In genomic region chr13:113864278-113864677, GRCm38 (mm10) we compare ENCODE assay signal across 13 mouse cellular contexts.
DNase-seq lines count a peak whose midpoint lies in the region; ATAC-seq and TF ChIP-seq lines count a peak whose summit lies in the region.
"Had no signal": no experiment of that assay in that cellular context is flagged by ENCODE, and none has a peak within 500 bp of the region (broad histone marks: within the 10 kb centered on the region; RNA-seq: fewer than 3 reads in every experiment).

No protein-coding gene starts in this region.

- H3K9me3 ChIP-seq in hindbrain, embryonic 15.5 days: no peaks in the 10 kb centered on the region
- no peaks in the 10 kb centered on the region for H3K9me3 ChIP-seq in hindbrain, embryonic 12.5 days (replicated peaks)
- H3K9me3 ChIP-seq: intestine, embryonic 15.5 days had no signal

- H3K9ac ChIP-seq in hindbrain, embryonic 15.5 days: no peak overlapping the region
- H3K9ac ChIP-seq in hindbrain, embryonic 12.5 days: no peak overlapping the region
- H3K9ac ChIP-seq: intestine, embryonic 15.5 days had no signal

- H3K4me2 ChIP-seq in hindbrain, embryonic 15.5 days: no peak overlapping the region
- no peak overlapping the region for H3K4me2 ChIP-seq in hindbrain, embryonic 12.5 days (replicated peaks)
- H3K4me2 ChIP-seq: intestine, embryonic 15.5 days had no signal

- 75% methylated on average over 7 of the region's 7 CpGs for WGBS in hindbrain, embryonic 15.5 days
- WGBS in hindbrain, embryonic 12.5 days: 74% methylated on average over 7 of the region's 7 CpGs
- WGBS in lung, adult 2 months: 24% methylated on average over 7 of the region's 7 CpGs

- ATAC-seq in hindbrain, embryonic 15.5 days (ENCODE audit: low FRiP score, low read depth): 0 out of 2 replicates have a peak, but pooled peaks have one; percentile 2
- no peak for ATAC-seq in hindbrain, embryonic 12.5 days (ENCODE audit: low FRiP score)
- ATAC-seq in Patski: no peak
- ATAC-seq: activated CD4-positive, CD25-positive, alpha-beta regulatory T cell, adult 4 months had no signal

- POLR2A ChIA-PET in Patski (lab: Charles Lee): interaction anchor here (0.6 kb wide), 1 partner anchor 289 kb away, joined by 3 read pairs; no protein-coding TSS in a partner anchor

- peaks cover 13% of the 10 kb centered on the region; the same call in 1 of the 2 replicates for H3K4me1 ChIP-seq in hindbrain, embryonic 15.5 days (replicated peaks)
- H3K4me1 ChIP-seq in hindbrain, embryonic 12.5 days: 0 out of 2 replicates have a peak, but pooled peaks cover 7% of the 10 kb centered on the region
- peaks cover 29% of the 10 kb centered on the region for H3K4me1 ChIP-seq in lung, adult 2 months (ENCODE audit: control insufficient read depth, insufficient read depth, low read length)
- H3K4me1 ChIP-seq: intestine, embryonic 15.5 days had no signal

- no peaks in the 10 kb centered on the region for H3K36me3 ChIP-seq in hindbrain, embryonic 15.5 days
- H3K36me3 ChIP-seq in hindbrain, embryonic 12.5 days: no peaks in the 10 kb centered on the region
- H3K36me3 ChIP-seq: intestine, embryonic 15.5 days had no signal

- CTCF ChIA-PET in Patski (lab: Charles Lee): interaction anchor here (0.6 to 5.7 kb wide), 30 partner anchors 9 to 938 kb away, joined by 3 to 62 read pairs (median 5); partner anchors contain the start of genes Arl15 and Hspb3

- no peak for TF ChIP-seq POLR2A in lung, adult 2 months (IDR thresholded peaks at IDR 0.05; ENCODE audit: borderline replicate concordance, extremely low read depth, low read depth, low read length)

- no peak overlapping the region for H3K4me3 ChIP-seq in hindbrain, embryonic 15.5 days
- H3K4me3 ChIP-seq in hindbrain, embryonic 12.5 days: no peak overlapping the region
- no peak overlapping the region for H3K4me3 ChIP-seq in lung, adult 2 months (replicated peaks; ENCODE audit: extremely low read depth, low read depth, low read length)
- no peak overlapping the region for H3K4me3 ChIP-seq in layer of hippocampus, adult 2 months
- H3K4me3 ChIP-seq: erythroblast, embryonic 14.5 days; intestine, embryonic 15.5 days had no signal

- H3K27ac ChIP-seq in hindbrain, embryonic 15.5 days (replicated peaks): no peak overlapping the region
- no peak overlapping the region for H3K27ac ChIP-seq in hindbrain, embryonic 12.5 days
- H3K27ac ChIP-seq in layer of hippocampus, adult 2 months: no peak overlapping the region
- H3K27ac ChIP-seq: intestine, embryonic 15.5 days; macrophage had no signal

- DNase-seq in 416B (ENCODE audit: low read depth) (peak; percentile 55), Patski (ENCODE audit: low read depth, low spot score) (no peak)
- no peak for DNase-seq in lung, adult 2 months
- no peak for DNase-seq in ovary, postnatal 36 days (ENCODE audit: low spot score)
- DNase-seq in frontal cortex, postnatal 14 days (ENCODE audit: low spot score in 2 of 2): no peak
- no peak for DNase-seq in layer of hippocampus, adult 2 months (ENCODE audit: low spot score in 2 of 2)
- DNase-seq: cerebellum, adult 11 months had no signal

- H3K27me3 ChIP-seq in hindbrain, embryonic 15.5 days: no peaks in the 10 kb centered on the region
- no peaks in the 10 kb centered on the region for H3K27me3 ChIP-seq in hindbrain, embryonic 12.5 days
- H3K27me3 ChIP-seq in Patski: no peaks in the 10 kb centered on the region
- H3K27me3 ChIP-seq: intestine, embryonic 15.5 days had no signal

- TF ChIP-seq CTCF in Patski (IDR thresholded peaks at IDR 0.05): peak; percentile 58
- TF ChIP-seq CTCF in lung, adult 2 months (IDR thresholded peaks at IDR 0.05; ENCODE audit: insufficient read depth, low read length): peak; percentile 62
- TF ChIP-seq CTCF in layer of hippocampus, adult 2 months (conservative IDR thresholded peaks at IDR 0.05): no peak

- in situ Hi-C loops in Patski (cut with MboI; ENCODE audit: low pct_unique_long_range_greater_than_20kb): loop anchor here (5.0 to 10.0 kb wide), 4 partner anchors 67 to 599 kb away; no protein-coding TSS in a partner anchor
